Mouse (Mus musculus): Measurements from ENCODE around the gene Armc8.

Armc8 gene

DNA sequence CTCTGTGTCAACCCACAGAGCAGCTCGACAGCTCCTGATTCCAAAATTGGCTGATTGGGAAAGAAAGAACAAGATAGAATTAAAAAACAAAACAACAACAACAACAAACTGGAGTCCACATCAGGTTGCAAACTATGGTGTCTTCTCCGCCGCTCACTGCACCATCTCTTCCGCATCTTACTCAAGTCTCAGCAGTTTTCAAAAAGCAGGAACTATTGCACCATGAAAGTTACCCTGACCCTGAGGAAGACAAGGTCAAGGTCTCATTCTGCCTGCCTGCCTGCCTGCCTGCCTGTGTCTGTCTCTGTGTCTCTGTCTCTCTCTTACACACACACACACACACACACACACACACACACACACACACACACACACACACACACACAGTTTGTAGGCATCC is 69.4 kb downstream of the Armc8 start:
- no peak for DNase-seq (ENCODE audit: low spot score)

DNA sequence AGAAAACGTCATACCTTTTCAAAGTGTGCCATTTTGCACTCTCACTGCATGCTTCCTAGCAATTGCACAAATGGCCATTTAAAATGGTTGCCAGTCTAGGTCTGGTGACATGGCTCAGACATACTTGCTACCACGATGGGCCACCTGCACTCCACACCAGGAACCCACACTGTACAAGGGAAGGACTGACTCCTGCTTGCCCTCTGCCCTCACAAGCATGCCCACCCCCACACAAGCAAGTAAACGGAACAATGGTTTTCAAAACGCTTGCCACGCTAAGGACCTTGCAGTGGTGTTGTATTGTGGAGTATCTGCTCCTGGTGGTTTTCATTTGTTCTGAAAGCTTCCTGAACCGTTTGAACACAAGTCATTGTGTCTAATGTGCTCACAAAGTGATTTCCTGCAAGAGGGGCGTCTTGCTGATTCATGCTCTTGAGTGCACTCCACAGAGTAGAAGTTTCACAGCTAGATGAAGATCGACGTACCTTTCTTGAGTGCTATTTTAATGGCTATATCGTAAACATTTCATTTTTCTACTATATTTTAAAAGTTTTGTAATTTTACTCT is 76.0 kb downstream of the Armc8 start:
- DNase-seq (ENCODE audit: low spot score): no peak

DNA sequence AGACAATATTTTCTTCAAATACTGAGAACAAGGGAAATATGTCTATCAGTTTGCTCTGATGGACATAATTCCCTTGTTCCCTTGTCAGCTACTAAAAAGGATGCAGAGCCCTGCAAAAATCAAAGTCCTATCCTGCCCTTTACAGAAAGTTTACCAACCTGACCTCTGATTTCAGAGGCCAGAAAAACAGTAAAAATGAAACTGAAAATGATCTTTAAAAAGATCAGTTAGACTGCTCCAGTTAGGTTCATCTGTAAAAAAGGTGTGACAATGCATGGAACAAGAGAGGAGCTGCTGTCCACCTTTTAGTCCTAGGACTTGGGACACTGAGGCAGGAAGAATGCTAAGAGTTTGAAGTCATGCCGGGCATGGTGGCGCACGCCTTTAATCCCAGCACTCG is 77.6 kb downstream of the Armc8 start:
- no peak for DNase-seq (ENCODE audit: low spot score)

DNA sequence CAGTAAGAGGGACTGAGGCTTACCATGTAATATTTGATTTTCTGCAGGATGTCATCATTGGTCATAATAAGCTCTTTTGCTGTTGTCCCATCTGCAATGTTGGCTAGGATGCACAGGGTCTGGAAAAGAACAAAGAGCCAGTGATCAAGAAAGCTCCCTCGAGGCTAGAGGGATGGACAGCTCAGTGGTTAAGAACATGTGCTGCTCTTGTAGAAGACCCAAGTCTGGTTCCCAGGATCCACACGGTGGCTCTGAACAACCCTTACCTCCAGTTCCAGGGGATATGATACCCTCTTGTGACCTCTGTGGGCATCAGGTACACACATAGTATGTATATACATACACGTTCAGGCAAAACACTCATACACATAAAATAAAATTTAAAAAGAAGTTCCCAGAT is 80.9 kb downstream of the Armc8 start:
- no peak for DNase-seq (ENCODE audit: low spot score)

GRCm38 (mm10) chr9:99487126-99487695 is 81.5 kb downstream of the Armc8 start:
- DNase-seq (ENCODE audit: low spot score): no peak

DNA sequence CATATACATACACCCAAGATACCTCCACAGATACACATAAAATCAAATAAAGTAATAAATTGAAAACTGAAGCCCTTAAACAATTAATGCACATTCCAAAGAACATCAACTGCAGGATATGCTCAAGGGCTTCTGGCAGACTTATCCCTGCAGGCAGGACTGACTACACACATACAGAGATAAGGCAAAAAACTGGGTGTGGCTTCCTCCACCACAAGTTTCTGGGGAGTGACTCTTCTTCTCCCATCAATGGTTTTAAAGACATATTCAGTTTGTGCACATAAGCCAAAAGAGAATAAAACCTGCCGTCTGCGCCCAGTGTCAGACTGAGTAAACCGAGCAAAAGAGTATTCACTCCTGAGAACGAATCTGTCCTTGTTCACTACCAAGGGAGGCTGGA is 83.6 kb downstream of the Armc8 start:
- no peak for DNase-seq (ENCODE audit: low spot score)

GRCm38 (mm10) chr9:99484632-99485031 is 84.1 kb downstream of the Armc8 start:
- DNase-seq (ENCODE audit: low spot score): no peak

DNA sequence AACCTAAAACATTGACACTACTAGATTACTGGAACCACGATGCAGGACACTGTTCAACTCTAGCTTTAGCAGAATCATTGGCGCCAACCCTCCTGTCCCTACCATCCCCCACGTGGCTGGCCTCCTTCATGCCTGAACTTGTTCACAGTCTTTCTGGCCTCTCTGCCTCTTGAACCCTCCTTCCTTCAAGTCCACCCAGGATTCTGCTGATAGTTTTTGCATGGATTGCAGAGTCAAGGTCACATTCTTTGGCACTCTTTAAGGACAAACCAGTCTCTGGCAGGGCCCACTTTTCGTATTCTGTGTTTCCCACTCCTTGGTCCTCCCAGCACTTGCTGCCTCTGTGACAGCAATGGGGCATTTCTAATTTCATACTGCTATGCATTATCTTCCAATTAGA is 85.5 kb downstream of the Armc8 start:
- no peak for DNase-seq (ENCODE audit: low spot score)

GRCm38 (mm10) chr9:99480764-99481163 is 87.9 kb downstream of the Armc8 start:
- no peak for DNase-seq (ENCODE audit: low spot score)

GRCm38 (mm10) chr9:99479181-99479711 is 89.5 kb downstream of the Armc8 start:
- no peak for DNase-seq (ENCODE audit: low spot score)

GRCm38 (mm10) chr9:99471334-99471733 is 97.4 kb downstream of the Armc8 start:
- DNase-seq (ENCODE audit: low spot score): no peak

GRCm38 (mm10) chr9:99470347-99471092 is 98.2 kb downstream of the Armc8 start:
- no peak for DNase-seq (ENCODE audit: low spot score)

- no peak for DNase-seq (ENCODE audit: low spot score)
Measured at GRCm38 (mm10) chr9:99469681-99470273, 98.9 kb downstream of the Armc8 start.

DNA sequence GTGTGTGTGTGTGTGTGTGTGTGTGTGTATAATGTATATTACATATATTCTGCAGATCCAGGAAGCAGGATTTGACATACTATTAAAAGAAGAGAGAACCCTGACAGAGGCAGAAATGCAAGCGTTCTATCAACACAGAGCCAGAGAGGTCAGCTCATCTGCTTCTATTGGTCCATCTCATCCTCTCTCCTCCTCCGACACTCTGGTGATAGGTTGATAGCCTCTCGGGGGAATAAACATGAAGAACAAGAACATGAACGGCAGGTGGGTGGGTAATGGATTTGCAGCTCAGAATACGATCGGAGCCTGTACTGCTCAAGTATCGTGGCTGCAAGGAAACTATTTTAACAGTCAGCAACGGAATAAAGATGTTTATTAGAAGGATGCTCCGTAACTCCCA is 100.1 kb downstream of the Armc8 start:
- no peak for DNase-seq (ENCODE audit: low spot score)

GRCm38 (mm10) chr9:99464876-99465275 is 103.8 kb downstream of the Armc8 start:
- DNase-seq (ENCODE audit: low spot score): no peak

DNA sequence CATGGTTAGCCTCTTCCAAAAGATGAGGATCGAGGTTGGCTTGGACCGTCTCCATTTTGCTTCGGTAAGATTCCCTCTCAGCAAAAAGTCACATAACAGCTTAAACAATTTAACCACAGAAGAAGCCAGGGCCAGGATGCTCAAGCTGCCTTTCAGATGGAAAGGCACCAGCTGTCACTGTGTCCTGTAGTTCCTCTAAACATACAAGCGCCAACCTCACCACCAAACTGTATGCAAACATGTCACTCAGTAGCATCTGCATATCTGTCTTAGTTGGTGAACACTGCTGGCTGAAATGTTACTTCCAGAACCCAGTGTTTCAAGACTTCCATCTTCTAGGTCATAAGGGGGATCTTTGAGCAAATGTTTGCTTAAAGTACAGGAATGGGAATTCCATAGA is 109.0 kb downstream of the Armc8 start:
- DNase-seq (ENCODE audit: low spot score): no peak

- no peak for DNase-seq (ENCODE audit: low spot score)
Measured at GRCm38 (mm10) chr9:99458529-99459208, 110.0 kb downstream of the Armc8 start.

- no peak for DNase-seq (ENCODE audit: low spot score)
Measured at GRCm38 (mm10) chr9:99454211-99454610, 114.5 kb downstream of the Armc8 start.

GRCm38 (mm10) chr9:99451161-99451560 is 117.5 kb downstream of the Armc8 start, which contains the start of gene Nme9:
Nme9 (plus strand) TSS chr9:99451475.
- no peak for DNase-seq (ENCODE audit: low spot score)

GRCm38 (mm10) chr9:99449886-99450647 is 118.6 kb downstream of the Armc8 start:
- DNase-seq (ENCODE audit: low spot score): no peak

GRCm38 (mm10) chr9:99447323-99447722 is 121.4 kb downstream of the Armc8 start:
- DNase-seq (ENCODE audit: low spot score): no peak

DNA sequence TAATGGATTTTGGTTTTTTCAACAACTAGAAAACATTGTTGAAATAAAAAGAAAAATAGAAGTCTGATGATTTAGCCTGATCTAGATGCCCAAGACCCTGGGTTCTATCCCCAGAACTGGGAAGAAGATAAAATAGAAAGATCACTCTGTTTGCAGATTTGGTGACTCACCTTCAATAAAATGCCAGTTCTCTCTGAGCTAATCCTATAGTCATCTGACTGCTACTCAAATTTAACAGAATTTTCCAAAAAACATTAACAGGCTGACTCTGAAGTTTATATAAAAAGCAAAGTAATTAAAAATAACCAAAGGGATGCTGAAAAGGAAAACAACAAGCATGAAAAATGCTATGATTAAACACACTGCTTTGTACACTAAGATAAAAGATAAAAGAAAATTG is 122.4 kb downstream of the Armc8 start:
- no peak for DNase-seq (ENCODE audit: low spot score)

Measured in ovary, postnatal 10 days (tissue).